Mouse (Mus musculus) testis, adult 2 months (tissue): ENCODE data around the gene Thbd.

Experiments used
- CTCF ChIP-seq: fragments of 200-500 bp; IDR thresholded peaks from 2 replicates; pipeline ENCODE4 v1.5.1; 2012; ENCODE audit warnings: low read depth, mild to moderate bottlenecking, inconsistent platforms, low read length, moderate library complexity; ENCODE audit not compliant: control insufficient read depth, insufficient read depth, insufficient replicate concordance
- POLR2A ChIP-seq: fragments of 200-500 bp; IDR thresholded peaks from 2 replicates; pipeline ENCODE4 v1.6.1; 2012; ENCODE audit warnings: low read depth, mild to moderate bottlenecking, inconsistent platforms, low read length, moderate library complexity; ENCODE audit not compliant: control insufficient read depth

GRCm38 (mm10) chr2:148428523-148428922 lies 20.5 kb upstream of the Thbd start:
- TF ChIP-seq CTCF (no peak), POLR2A (no peak)
